Mouse (Mus musculus): ENCODE data around the gene Zfp609. TPM values are rescaled to one million over a fixed set of nuclear protein-coding genes. Genes with fewer than 3 reads are reported as not detected.

The Zfp609 gene
- total RNA-seq, 2 experiments from 2014 or later = 1.1 to 4.0 TPM

DNA sequence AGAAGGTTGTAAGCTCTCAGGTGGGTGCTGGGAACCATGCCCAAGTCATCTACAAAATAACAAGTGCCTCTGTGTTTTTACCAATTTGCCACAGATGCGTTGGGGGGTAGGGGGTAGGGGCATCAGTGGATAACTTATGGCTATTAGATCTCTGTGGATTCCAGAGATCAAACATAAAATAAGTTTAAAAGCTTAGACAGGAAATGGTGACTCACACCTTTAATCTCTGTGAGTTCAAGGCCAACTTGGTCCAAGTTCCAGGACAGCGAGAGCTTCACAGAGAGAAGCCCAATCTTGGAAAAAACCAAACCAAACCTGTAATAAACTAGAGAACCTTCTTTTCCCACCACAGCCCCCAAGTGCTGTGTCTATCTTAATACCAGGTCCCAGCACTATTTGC, 180.6 kb downstream of the Zfp609 start:
- ATAC-seq (replicated peaks; ENCODE audit: low FRiP score, poor library complexity, severe bottlenecking) = no peak

- ATAC-seq (replicated peaks; ENCODE audit: low FRiP score, poor library complexity, severe bottlenecking) = no peak
Observed at GRCm38 (mm10) chr9:65645984-65646383, 181.4 kb downstream of the Zfp609 start.

- ATAC-seq (replicated peaks; ENCODE audit: low FRiP score, poor library complexity, severe bottlenecking) = no peak
Observed at GRCm38 (mm10) chr9:65644960-65645359, 182.4 kb downstream of the Zfp609 start.

DNA sequence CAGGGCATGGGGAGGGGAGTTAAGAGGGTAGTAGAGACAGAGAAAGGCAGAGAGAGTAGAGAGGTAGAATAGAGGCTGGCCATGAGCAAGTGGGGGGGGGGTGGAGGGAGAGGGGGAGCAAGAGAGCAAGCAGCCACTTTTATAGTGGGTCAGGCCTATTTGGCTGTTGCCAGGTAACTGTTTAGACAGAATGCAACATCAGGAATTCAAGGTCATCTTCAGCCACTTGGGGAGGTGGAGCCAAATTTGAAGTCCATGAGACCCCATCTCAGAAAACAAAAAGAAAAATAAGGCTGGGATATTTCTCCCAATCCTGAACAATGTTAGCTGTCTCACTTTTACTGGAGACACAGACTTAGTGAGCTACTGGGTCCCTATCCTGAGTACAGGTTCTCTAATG, 184.8 kb downstream of the Zfp609 start:
- no peak for ATAC-seq (replicated peaks; ENCODE audit: low FRiP score, poor library complexity, severe bottlenecking)

Other genes starting within 250 kb of the Zfp609 start
- 22.3 and 23.4 TPM in 2 replicates for gene Plekho2, start 247.5 kb downstream of the Zfp609 start, total RNA-seq (2015; ENCODE audit: low replicate concordance)
- gene Plekho2, start 247.5 kb downstream of the Zfp609 start, total RNA-seq (2017; ENCODE audit: low replicate concordance) = 25.3 and 39.0 TPM in 2 replicates
- gene Pif1, start 240.4 kb downstream of the Zfp609 start, total RNA-seq (2015; ENCODE audit: low replicate concordance) = 2.9 and 6.9 TPM in 2 replicates
- gene Pif1, start 240.4 kb downstream of the Zfp609 start, total RNA-seq (2017; ENCODE audit: low replicate concordance) = 6.5 and 19.7 TPM in 2 replicates
- 0.84 TPM in 1 of 2 replicates, not detected in the other for gene Rbpms2, start 197.9 kb downstream of the Zfp609 start, total RNA-seq (2015; ENCODE audit: low replicate concordance)
- gene Rbpms2, start 197.9 kb downstream of the Zfp609 start, total RNA-seq (2017; ENCODE audit: low replicate concordance) = 0.17 TPM in 1 of 2 replicates, not detected in the other
- gene Oaz2, start 159.6 kb downstream of the Zfp609 start, total RNA-seq (2015; ENCODE audit: low replicate concordance) = 8.3 and 9.0 TPM in 2 replicates
- 16.3 and 17.7 TPM in 2 replicates for gene Oaz2, start 159.6 kb downstream of the Zfp609 start, total RNA-seq (2017; ENCODE audit: low replicate concordance)
- 21.7 and 24.9 TPM in 2 replicates for gene Pclaf, start 62.7 kb upstream of the Zfp609 start, total RNA-seq (2015; ENCODE audit: low replicate concordance)
- gene Pclaf, start 62.7 kb upstream of the Zfp609 start, total RNA-seq (2017; ENCODE audit: low replicate concordance) = 51.6 and 90.7 TPM in 2 replicates
- 5.4 and 6.0 TPM in 2 replicates for gene Trip4, start 81.2 kb upstream of the Zfp609 start, total RNA-seq (2015; ENCODE audit: low replicate concordance)
- 8.0 and 13.5 TPM in 2 replicates for gene Trip4, start 81.2 kb upstream of the Zfp609 start, total RNA-seq (2017; ENCODE audit: low replicate concordance)
- gene Csnk1g1, start 81.4 kb upstream of the Zfp609 start, total RNA-seq (2015; ENCODE audit: low replicate concordance) = 9.6 and 15.8 TPM in 2 replicates
- gene Csnk1g1, start 81.4 kb upstream of the Zfp609 start, total RNA-seq (2017; ENCODE audit: low replicate concordance) = 12.5 and 19.3 TPM in 2 replicates
- gene Ppib, start 232.7 kb upstream of the Zfp609 start, total RNA-seq (2015; ENCODE audit: low replicate concordance) = 121 and 151 TPM in 2 replicates
- gene Ppib, start 232.7 kb upstream of the Zfp609 start, total RNA-seq (2017; ENCODE audit: low replicate concordance) = 155 and 185 TPM in 2 replicates
- 35.7 and 39.1 TPM in 2 replicates for gene Snx22, start 242.2 kb upstream of the Zfp609 start, total RNA-seq (2015; ENCODE audit: low replicate concordance)
- 58.5 and 59.1 TPM in 2 replicates for gene Snx22, start 242.2 kb upstream of the Zfp609 start, total RNA-seq (2017; ENCODE audit: low replicate concordance)

Measured in erythroblast, adult 5-6 weeks (primary cell).